Mouse (Mus musculus): ENCODE measurements at regions not wholly inside any gene's neighbourhood (a gene's known extent, or its start where the extent isn't known, plus 50 kb on each side); places are given as distances from the start of the nearest gene placed in this dataset.

- DNase-seq (ENCODE audit: low read depth, low spot score) = no peak
Measured at GRCm38 (mm10) chr16:26302045-26302444, 69.6 kb downstream of the Cldn1 start.

GRCm38 (mm10) chr16:26291692-26292091 is 79.9 kb downstream of the Cldn1 start:
- no peak for DNase-seq (ENCODE audit: low read depth, low spot score)

- no peak for DNase-seq (ENCODE audit: low read depth, low spot score)
Measured at GRCm38 (mm10) chr16:26285627-26286026, 86.0 kb downstream of the Cldn1 start.

GRCm38 (mm10) chr16:26284713-26285112 is 86.9 kb downstream of the Cldn1 start:
- no peak for DNase-seq (ENCODE audit: low read depth, low spot score)

GRCm38 (mm10) chr16:26282418-26282817 is 89.2 kb downstream of the Cldn1 start:
- DNase-seq (ENCODE audit: low read depth, low spot score) = no peak

- DNase-seq (ENCODE audit: low read depth, low spot score) = no peak
Measured at GRCm38 (mm10) chr16:26281496-26281895, 90.1 kb downstream of the Cldn1 start.

GRCm38 (mm10) chr16:26276789-26277188 is 94.9 kb downstream of the Cldn1 start:
- DNase-seq (ENCODE audit: low read depth, low spot score) = no peak

- DNase-seq (ENCODE audit: low read depth, low spot score) = no peak
Measured at GRCm38 (mm10) chr16:26252824-26253223, 118.8 kb downstream of the Cldn1 start.

GRCm38 (mm10) chr16:26251698-26252097 is 119.9 kb downstream of the Cldn1 start:
- no peak for DNase-seq (ENCODE audit: low read depth, low spot score)

GRCm38 (mm10) chr16:26251027-26251426 is 120.6 kb downstream of the Cldn1 start:
- no peak for DNase-seq (ENCODE audit: low read depth, low spot score)

GRCm38 (mm10) chr16:26248939-26249338 is 122.7 kb downstream of the Cldn1 start:
- DNase-seq (ENCODE audit: low read depth, low spot score) = no peak

GRCm38 (mm10) chr16:26247926-26248325 is 123.7 kb downstream of the Cldn1 start:
- no peak for DNase-seq (ENCODE audit: low read depth, low spot score)

GRCm38 (mm10) chr16:26235239-26235638 is 129.7 kb upstream of the P3h2 start:
- DNase-seq (ENCODE audit: low read depth, low spot score) = no peak

- DNase-seq (ENCODE audit: low read depth, low spot score) = peak; percentile 24
Measured at GRCm38 (mm10) chr16:26234113-26234512, 128.5 kb upstream of the P3h2 start.

GRCm38 (mm10) chr16:26231110-26231509 is 125.5 kb upstream of the P3h2 start:
- DNase-seq (ENCODE audit: low read depth, low spot score) = no peak

GRCm38 (mm10) chr16:26211418-26211817 is 105.8 kb upstream of the P3h2 start:
- no peak for DNase-seq (ENCODE audit: low read depth, low spot score)

- no peak for DNase-seq (ENCODE audit: low read depth, low spot score)
Measured at GRCm38 (mm10) chr16:26199125-26199524, 93.5 kb upstream of the P3h2 start.

- no peak for DNase-seq (ENCODE audit: low read depth, low spot score)
Measured at GRCm38 (mm10) chr16:26196345-26196744, 90.8 kb upstream of the P3h2 start.

- DNase-seq (ENCODE audit: low read depth, low spot score) = no peak
Measured at GRCm38 (mm10) chr16:26185288-26186281, 80.0 kb upstream of the P3h2 start.

GRCm38 (mm10) chr16:26184647-26185262 is 79.2 kb upstream of the P3h2 start:
- DNase-seq (ENCODE audit: low read depth, low spot score) = no peak

GRCm38 (mm10) chr16:26183530-26183929 is 77.9 kb upstream of the P3h2 start:
- no peak for DNase-seq (ENCODE audit: low read depth, low spot score)

- no peak for DNase-seq (ENCODE audit: low read depth, low spot score)
Measured at GRCm38 (mm10) chr16:26181716-26182115, 76.1 kb upstream of the P3h2 start.

GRCm38 (mm10) chr16:26171441-26171840 is 65.9 kb upstream of the P3h2 start:
- no peak for DNase-seq (ENCODE audit: low read depth, low spot score)

All from WW6 (cell line).